Mouse (Mus musculus): ENCODE data around the gene Aip.

Aip gene

DNA sequence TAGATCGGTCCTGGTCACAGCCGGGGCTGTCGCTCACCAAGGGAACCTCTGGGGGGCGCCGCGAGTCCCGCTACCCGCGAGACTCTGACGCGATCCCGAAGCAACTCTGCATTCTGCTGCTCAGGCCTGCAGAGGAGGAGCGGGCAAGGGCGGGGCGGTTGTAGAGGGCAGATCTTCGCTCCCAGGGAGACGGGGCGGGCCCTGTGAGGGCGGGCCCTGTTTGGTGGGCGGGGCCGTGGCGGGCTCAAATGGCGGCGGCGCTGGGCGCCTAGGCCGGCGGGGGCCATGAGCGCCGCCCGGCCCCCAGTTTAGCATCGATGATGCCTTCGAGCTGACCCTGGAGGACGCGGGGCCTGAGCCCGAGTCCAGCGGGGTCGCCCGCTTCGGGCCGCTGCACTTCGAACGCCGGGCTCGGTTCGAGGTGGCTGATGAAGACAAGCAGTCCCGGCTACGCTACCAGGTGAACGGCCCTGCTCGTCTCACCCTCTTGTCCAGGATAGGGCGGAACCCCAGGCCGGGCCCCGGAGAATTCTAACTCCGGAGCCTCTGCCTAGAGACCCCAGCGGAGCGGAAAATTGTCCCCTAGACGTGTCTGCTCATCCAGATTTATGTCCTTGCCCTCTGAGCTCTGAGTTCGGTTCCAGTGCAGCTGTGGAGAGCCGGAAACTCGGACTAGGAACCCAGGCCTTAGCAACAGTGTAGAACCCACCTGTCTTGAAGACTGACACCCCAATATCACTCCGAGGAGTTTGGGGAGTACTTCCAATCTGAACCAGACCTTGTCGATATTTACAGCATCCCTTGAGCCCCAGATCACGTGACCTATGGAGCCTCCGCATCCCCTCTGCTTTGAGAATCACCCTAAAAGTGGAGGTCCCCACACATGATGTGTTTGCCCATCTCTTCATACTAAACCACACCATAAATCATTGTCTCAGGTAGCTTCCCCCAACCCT is at the start of gene Aip:
Aip (minus strand) TSS at position 118 of the 956 bp plus-strand sequence.
- DNase-seq = peak; percentile 99

DNA sequence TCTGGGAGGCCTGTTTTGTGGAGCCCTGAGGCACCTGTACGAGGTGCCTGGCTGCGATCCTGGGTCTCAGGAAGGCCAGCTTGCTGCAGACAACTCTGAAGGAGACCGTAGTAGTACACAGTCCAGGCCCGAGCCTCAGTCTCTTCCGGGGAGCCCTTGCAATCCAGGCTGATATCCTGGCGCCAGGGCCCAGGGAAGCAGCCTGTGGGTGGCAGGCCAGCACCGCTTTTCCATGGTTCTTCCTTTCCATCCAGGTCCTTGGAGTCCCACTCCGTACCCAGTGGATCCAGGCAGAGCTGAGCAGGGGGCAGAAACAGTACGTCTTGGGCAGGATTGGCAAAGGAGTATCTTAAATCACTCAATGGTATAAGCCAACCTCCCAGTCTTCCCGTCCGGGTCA is 47.3 kb upstream of the Aip start:
- no peak for DNase-seq

DNA sequence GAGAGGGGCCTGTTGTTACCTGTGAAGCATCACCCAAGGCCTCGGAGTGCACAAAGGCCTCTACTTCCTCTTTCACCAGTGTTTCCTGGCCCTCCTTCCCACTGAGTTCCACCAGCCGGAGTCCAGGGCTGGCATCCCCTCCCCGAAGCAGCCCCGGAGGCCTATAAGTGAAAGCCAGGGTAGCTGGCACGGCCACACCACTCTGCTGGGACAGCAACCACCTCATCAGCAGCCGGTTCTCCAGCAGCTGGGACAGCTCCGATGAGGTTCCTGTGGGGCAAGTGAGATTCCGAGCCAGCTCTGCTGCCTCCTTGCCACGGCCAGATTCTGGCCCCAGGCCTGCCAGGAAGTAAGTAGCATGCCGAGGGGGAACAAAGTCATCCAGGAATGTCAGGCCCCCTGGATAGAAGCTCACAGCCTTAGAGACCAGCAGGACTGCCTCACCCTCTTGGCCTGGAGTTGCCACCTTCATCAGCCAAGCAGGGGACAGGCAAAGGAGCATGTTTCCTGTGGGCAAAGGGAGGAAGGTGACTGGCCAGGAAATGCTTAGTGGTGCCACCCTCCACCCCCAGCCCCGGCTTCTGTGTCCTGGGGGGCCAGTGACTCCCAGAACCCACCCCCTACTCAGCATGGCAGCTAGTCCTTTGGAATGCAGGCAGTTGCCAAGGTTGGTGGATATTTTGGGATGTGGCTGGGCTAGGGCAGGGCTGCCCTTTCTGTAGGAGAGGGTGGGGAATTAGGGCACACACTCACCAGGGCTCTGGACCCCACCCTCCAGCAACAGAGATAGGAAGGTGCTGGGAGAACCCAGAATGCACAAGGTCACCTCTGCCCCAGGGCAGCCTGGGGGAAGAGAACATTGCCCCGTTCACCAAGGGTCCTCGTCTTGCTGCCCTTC is 46.0 kb upstream of the Aip start:
- peak; percentile 56 to 62 for DNase-seq

DNA sequence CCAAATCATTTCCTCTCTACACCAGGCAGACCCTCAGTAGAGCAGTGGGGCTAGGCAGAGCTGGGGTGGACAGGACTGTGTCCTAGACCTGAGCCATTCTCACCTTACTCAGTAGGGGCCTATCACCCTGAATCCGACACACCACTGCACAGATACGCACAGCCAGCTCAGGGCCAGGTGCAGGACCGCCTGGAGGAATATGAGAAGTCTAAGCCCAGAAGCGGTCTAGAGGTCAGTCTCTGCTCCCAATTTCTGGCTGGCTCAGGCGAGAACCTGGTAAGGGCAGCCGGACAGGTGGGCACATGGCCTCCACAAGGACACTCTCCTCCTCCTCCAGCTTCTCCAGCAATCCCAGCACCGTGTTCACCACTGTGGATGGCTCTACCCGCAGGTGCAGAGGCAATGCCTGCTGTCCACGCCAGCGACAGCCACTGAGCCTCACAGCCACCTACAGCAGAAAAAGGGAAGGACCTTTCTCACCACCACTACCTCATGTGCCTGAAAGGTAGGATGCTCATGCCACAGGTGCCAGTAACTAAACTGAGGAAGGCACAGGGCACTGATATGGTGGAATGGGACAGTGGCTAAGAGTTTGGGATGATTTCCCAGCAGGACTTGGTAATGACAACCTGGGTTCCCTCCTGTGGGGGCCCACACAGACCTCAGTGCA is 45.2 kb upstream of the Aip start:
- DNase-seq = peak in 1 of 2 experiments; percentile 51

DNA sequence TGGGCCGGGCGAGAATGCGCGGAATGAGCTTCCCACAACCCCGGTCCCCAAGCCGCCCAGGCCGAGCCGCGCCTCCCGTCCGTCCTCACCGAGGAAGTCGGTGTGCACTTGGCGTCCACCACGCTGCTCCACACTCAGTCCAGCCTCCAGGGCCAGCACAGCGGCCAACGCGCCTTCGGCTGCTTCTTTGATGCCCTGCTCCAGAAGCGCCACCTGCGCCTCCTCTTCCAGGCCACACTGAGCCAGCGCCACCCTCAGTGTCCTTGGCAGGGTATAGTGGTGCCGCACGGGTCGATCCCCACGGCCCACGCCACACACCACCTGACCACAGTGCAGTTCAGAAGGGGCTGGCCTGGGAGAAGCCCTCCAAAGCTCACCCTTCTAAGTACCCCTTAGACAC is 44.2 kb upstream of the Aip start:
- no peak for DNase-seq

DNA sequence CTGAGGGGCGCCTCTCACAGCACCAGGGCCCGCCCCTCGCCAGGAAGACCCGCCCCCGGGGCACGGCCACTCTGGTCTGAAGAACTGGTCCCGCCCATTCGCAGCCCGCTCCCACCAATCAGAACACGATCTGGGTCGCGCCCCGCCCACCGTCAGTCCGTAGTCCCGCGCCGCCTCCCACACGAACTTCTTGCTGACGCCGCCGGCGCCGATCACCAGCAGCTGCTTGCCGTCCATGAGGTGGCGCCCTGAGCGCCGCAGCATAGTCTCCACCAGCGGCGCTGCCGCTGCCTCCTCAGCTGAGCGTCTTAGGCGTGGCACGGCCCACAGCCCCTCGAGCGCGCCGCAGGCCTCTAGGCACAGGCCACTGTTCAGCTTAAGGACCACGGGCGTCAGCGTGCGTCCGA is 43.7 kb upstream of the Aip start:
- peak; percentile 99 for DNase-seq

DNA sequence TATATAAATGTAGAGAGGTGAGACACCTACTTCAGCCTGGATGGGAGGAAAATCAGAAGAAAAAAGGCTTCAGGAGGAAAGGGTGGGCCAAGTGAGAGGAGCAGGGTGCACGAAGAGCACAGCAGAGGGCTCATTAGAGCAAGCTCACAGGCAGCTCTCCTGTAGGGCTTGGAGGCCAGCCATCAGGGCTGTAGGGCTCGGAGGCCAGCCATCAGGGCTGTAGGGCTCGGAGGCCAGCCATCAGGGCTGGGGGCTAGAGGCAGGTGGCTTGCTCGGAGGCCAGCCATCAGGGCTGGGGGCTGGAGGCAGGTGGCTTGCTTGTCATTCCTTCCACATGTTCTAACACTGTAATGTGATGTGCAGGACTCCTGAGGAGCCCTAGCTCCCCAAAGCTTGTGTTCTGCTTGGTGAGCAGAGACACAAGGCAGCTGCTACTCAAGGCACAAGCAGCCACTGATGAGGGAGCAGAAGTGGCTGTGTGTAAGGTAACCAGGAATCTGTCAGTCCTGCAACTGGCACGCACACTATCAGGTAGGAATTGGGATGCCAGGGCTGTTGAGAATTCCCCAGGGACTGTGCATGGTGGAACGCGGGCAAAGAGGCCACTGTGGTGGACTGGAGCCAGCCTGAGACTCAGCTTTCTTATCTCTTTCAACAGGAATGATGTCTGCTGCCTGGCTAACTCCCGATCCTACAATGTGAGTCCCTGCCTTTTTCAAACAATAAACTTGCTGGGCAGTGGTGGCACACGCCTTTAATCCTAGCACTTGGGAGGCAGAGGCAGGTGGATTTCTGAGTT is 41.2 kb upstream of the Aip start:
- DNase-seq = no peak

DNA sequence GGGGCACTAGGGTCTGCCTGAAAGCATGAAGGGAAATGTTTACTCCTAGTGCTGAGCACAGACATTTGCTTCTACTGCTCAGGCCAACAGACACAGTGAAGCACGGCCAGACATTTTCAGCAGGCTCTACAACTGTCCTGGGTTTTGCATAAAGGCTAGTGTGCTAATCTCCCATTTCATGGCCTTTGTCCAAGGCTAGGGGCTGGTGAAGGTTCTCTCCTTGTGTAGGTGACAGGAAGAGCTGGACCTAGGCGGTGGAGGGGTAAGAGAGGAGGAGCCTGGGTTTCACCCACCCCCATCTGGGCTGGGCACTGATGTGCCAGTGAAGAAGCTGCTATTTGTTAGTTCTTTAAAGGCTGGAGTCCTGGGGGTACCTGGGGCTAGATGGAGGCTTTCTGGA is 39.1 kb upstream of the Aip start:
- DNase-seq = no peak

DNA sequence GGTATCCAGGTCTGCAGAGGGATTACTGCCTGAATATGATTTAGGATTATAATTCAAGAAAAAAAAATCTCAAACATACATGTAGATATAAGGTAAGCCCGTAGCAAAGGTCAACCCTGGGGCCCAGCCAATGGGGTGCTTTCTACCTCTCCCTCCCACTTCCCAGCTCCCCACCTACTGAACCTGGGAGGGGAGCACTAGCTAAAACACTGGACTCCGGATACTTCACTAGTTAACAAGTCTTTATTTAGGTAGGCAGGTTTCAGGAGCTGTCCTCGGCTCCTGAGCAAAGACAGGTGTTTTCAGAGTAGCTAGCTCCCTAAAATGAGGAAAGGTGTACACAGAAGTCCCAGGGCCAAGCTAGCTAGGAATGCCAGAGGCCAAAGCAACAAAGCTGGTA is 38.4 kb upstream of the Aip start:
- no peak for DNase-seq

DNA sequence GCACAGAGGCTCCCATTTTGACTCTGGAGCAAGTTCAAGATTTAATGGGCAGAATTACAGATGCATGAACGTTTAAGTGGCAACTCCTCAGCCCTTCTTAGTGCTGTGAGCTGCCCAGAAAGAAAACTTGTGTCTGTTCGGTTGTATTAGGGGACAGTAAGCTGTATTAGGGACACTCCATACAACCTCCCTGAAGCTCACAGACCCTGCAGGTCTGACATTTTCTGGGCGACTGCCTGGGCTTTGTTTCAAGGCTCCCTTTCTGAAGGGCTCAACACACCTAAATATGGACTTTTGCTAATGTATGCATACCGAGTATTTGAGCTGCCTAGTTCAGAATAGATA is 37.9 kb upstream of the Aip start:
- no peak for DNase-seq

DNA sequence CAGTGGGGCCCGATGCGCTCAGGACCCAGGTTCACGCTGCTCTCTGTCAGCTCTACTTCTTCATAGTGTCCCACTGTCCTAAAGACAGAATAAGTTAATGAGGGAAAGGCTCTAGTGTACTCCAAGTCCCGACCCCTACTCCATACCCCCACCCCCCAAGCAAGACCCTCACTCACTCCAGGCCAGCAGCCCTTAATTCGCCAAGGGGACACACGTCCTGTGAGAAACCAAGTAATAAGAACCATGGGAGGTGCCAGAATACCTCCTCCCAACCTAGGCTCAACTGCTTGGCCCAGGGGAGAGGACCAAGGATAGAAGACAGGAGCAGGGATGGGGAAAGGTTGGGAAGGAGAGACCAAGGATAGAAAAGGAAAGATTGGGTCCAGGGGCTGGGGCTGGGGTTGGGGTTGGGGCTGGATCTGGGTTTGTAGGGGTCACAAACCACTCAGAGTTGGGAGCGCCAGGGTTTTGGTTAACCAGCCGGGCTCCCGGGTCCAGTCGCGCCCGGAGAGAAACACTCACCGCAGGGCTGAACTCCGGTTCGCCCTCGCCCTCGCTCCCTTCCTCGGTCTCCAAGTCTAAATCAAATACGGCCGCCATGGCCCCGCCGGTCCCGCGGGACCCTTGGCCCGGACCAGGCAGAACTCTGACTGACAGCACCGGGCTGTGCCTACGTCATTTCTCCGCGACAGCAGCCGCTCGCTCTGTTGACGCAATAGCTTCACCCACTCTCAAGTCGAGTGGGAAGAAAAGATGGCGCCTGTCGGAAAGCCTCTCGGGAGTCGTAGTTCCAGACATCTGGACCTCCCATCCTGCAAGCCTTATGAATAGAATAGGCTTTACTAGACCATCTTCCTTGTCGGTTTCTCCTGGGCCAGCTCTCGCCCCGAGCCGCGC is 37.2 kb upstream of the Aip start, which contains the start of gene Rps6kb2:
Rps6kb2 (minus strand) TSS at position 709 of the 897 bp plus-strand sequence.
- peak; percentile 95 to 96 for DNase-seq

DNA sequence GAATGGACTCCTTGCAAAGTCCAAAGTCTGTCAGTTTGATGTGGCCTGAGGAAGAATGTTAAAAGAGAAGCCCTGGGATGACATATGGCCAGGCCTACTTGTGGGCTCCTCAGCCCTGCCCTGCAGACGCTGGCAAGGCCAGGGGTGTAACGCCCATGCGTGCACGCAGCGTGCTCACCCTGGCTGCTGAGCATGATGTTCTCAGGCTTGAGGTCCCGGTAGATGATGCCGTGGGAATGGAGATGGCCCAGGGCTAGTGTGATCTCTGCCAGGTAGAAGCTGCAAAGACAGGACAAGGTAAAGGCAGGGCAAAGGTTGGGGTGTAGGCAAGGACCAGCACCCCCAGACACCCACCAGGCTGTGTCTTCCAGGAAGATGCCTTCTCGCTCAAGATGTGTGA is 33.4 kb upstream of the Aip start:
- DNase-seq = no peak

DNA sequence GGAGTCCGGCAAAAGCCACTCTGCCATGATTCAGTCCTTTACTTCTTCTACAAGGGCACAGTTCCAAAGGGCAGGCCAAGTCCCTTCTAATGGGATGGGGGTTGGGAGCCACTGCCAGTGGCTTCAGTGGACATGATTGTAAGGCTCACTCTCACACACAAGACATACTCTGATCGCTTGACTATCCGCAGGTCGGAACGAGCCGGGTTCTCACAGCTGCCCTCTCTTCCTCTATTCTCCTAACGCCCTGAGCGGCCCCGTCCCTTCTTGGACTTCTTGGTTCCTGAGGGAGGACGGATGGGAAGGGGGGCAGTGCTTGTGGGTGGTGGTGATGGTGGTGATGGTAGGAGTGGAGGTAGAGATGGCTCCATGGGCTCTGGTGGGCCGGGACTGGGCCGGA is 31.1 kb upstream of the Aip start:
- DNase-seq = no peak

DNA sequence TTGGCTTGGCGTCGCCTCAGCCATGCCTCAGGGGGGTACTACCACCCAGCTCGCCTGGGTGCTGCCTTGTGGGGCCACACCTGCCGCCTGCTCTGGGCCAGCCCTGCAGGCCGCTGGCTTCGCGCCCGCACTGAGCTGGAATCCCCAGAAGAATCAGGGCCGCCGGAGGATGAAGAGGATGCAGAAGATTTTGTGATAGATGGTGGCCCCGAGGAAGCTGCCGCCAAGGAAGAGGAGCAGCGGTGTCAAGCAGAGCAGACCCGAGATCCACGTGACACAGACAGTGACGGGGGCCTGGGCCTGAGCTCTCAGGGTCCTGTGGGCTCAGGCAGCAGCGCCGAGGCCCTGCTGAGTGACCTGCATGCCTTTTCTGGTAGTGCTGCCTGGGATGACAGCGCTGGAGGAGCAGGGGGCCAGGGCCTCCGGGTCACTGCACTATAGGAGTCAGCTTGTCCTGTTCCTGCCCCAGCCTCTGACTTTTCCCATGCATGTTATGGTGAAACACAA is 30.5 kb upstream of the Aip start:
- no peak for DNase-seq

DNA sequence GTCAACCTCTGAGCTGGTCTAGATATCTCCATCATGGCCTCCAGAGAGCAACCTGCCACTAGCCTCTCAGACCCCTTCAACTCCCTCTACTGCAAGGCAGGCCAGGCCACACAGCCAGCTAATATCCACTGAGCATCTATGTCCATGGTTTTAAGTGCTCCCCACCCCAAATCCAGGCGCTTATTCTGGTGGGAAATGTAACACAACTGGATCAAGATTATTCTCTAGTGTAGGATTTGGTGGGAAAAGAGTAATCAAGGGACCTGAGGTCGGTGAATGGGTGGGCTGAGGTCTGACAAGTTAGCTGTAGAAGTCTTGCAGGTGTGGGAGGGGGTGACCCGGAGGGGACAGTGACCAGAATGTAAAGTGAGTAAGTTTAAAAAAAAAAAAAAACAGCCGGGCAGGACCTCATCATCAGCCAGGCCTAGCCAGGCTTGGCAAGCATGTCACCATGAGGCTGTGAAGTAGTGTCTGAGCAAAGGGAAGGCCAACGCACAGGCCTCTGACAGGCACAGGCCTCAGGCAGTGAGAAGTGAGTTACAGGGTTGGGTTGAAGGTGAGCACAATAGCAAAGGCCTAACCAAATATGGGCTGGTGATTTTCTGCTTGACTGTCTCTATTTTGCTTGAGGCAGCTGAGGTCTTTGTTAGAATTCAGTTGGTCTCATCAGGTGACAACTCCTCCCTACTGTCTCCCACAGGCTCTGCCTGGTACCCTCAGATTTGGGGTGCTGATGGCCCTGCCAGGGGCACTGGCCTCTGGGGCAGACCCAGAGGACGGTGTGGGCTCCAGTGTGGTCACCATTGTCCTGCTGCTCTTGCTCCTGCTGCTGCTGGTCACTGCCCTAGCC is 29.8 kb upstream of the Aip start:
- DNase-seq = peak; percentile 56 to 57

DNA sequence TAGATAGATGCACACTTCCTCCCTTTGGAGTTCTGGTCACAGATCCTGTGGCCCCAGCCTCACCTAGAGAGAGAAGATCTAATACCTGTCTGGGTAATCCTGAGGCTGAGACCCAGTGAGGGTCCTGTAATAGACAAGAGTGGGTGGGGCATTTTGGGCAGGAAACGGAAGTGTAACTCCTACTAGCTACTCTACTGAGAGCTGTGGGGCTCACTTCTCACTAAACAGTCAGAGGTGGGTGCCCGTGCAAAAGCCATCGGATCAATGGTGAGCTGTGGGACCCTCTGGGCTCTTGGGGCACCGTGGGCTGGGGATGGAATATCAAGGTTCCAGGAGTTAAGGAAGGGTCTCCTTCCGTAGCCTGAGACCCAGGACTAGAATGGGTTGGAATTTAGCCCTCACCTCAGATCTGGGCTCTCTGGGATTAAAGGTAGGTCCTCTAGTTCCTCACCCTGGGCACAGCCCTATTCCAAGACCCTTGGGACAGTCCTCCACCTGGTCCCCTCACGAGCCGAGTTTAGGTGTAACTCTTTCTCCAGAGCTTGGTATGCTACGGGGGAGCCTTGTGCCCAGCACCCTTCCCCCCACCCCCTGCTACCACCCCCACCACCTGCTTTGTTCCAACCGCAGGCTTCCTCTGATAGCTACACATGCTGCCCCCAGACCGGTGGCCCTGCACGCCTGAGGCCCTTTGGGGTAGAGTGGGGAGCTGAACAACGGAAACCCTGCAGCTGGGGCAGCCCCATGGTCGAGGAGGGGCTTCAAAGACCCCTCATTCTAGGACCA is 29.0 kb upstream of the Aip start:
- peak; percentile 67 for DNase-seq

DNA sequence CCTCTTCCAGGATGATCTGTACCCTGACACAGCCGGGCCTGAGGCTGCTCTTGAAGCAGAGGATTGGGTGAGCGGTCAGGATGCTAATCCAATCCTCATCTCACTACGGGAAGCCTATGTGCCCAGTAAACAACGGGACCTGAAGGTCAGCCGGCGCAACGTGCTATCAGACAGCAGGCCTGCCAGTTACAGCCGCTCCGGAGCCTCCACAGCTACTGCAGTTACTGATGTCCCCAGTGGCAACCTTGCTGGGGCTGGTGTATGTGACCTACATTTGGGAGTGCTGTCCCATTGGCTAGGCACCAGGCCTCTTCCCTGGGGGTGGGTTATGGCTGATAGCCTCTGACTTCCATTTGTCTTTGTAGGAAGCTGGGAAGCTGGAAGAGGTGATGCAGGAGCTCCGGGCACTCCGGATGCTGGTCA is 27.6 kb upstream of the Aip start, which contains the start of gene Ptprcap:
Ptprcap (plus strand) TSS at position 373 of the 423 bp plus-strand sequence.
- no peak for DNase-seq

DNA sequence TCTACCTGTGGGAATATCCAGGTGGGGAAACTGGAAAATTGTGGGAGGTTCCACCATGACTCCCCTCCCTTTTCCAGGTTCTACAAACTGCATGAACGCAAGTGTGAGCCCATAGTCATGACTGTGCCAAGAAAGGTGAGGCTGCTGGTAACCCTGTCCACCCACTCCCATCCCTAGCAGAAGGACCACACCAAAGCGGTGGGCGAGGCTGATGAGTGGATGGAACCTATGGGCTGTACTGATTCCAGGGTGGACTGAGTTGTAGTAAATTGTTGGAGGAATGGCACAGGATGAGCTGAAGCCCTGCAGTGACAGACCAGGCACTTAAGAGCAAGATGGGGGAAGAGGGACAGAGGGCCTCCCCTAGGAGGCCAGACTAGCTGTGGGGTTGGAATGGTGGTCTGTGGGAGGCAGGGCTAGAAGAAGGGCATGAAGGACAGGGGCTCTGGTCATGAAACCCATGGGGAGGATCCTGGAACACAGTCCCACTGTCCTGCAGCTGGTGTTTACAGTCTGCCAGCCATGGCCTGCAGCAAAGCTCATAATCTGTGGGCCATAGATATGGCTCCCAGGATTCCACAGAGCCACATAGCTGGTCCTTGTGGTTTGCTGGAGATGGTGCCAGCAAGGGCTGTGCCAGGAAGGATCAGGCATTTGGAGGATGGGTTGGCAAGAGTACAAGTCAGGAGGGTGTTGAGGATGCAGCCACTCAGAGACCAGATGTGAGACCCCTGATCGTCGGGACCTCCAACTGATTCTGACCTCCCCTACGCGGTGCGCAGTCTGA is 27.0 kb upstream of the Aip start:
- no peak for DNase-seq

Measured in B cell, adult 2 months (primary cell).